Mouse (Mus musculus) lung, postnatal 0 days (tissue): ENCODE measurements around the gene BC004004. TPM values are rescaled to one million over a fixed set of nuclear protein-coding genes. Genes with fewer than 3 reads are reported as not detected.

Experiments used
- ATAC-seq: fragments of 200-750 bp; cut with Nextera tagmentation; 2 replicates; pipeline ENCODE4 v1.8.0; 2017; ENCODE audit warnings: moderate library complexity
- DNase-seq: peaks from one replicate; pipeline ENCODE4 v3.0.0-alpha.2; 2016; ENCODE audit warnings: low spot score
- H3K27ac ChIP-seq: fragments of 300-500 bp; sonication (generic); 2 replicates; pipeline ENCODE4 v1.5.1; 2014; ENCODE audit warnings: antibody characterized with exemption, mild to moderate bottlenecking, low read length, mixed read lengths
- H3K27me3 ChIP-seq: fragments of 300-500 bp; sonication (generic); replicated peaks from 2 replicates; pipeline ENCODE4 v1.6.1; 2014; ENCODE audit warnings: low read length, mixed read lengths; ENCODE audit not compliant: insufficient read depth
- H3K36me3 ChIP-seq: fragments of 300-500 bp; sonication (generic); 2 replicates; pipeline ENCODE4 v1.6.1; 2014; ENCODE audit warnings: low read length, mixed read lengths; ENCODE audit not compliant: insufficient read depth
- H3K4me1 ChIP-seq: fragments of 300-500 bp; sonication (generic); 2 replicates; pipeline ENCODE4 v1.6.1; 2014; ENCODE audit warnings: antibody characterized with exemption, low read depth, low read length, mixed read lengths; ENCODE audit not compliant: insufficient read depth
- H3K4me2 ChIP-seq: fragments of 300-500 bp; sonication (generic); replicated peaks from 2 replicates; pipeline ENCODE4 v1.6.1; 2014; ENCODE audit warnings: low read depth, mild to moderate bottlenecking, low read length, moderate library complexity, mixed read lengths
- H3K4me3 ChIP-seq: fragments of 300-500 bp; sonication (generic); 2 replicates; pipeline ENCODE4 v1.5.1; 2014; ENCODE audit warnings: low read depth, low read length
- H3K9ac ChIP-seq: fragments of 300-500 bp; sonication (generic); replicated peaks from 2 replicates; pipeline ENCODE4 v1.6.1; 2014; ENCODE audit warnings: low read depth, mild to moderate bottlenecking
- H3K9me3 ChIP-seq: fragments of 300-500 bp; sonication (generic); 2 replicates; pipeline ENCODE4 v1.6.1; 2016; ENCODE audit warnings: low read length, mixed read lengths
- CTCF ChIP-seq: IDR thresholded peaks from 2 replicates; pipeline ENCODE4 v1.5.1; 2016; ENCODE audit warnings: antibody characterized with exemption, mild to moderate bottlenecking
- EP300 ChIP-seq: IDR thresholded peaks from 2 replicates; pipeline ENCODE4 v1.6.1; 2016; ENCODE audit warnings: antibody characterized with exemption, mild to moderate bottlenecking, control low read depth
- WGBS: fragments of 180-500 bp; shearing (Covaris S2); extraction: QIAGEN DNeasy Blood & Tissue Kit; methylation state at CpG from one replicate; pipeline ENCODE4 v1.1.7; 2014; 5-methylcytosine and 5-hydroxymethylcytosine counted together
- polyA plus RNA-seq: library from polyadenylated mRNA; unstranded; fragments of >200 nt; fragmentation: Nextera tagmentation; extraction: Ambion mirVana; gene quantifications from 2 replicates; pipeline ENCODE4 v1.2.1, GENCODE M21; 2015

Gene BC004004
- polyA plus RNA-seq, 1 experiment from 2014 or later = 109 TPM

DNA sequence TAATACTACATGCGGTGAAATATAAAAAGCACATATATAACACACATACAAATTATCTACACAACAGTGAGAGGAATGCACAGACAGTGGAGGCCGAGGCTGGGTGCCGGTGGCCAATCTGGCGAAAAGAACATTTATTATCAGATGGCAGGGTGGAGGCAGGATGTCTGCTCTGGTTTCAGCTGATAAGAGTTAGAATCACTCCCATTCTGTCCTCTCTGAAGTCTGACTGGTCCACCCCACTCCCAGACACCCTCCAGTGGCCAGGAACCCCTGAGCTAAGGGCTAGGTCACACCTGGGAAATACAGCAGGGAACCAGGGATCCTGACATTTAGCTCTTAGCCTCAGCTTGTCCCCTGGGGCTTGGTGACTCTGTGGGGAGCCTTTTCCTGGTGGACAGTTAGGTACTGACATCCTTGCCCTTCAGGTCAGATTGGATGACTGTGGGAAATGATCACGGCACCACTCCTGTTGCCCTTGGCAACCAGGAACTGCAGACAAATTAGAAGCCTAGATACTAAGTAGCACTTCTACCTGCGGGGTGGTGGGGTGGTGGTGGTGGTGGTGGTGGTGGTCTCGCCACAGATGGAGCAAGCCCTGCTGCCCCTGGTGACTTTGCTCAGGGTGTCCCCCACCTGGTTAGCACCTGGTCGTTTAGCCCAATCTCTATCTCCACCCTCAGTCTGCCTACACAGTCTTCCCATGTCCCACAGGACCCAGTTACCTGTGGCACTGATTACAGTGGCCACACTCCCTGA, 51.5 kb downstream of the BC004004 start:
- no peaks in the 10 kb centered on the region for H3K9me3 ChIP-seq
- TF ChIP-seq EP300 (no peak), CTCF (peak; percentile 6; the same call in 1 of the 2 replicates)
- no peak overlapping the region for H3K4me3 ChIP-seq
- no peak overlapping the region for H3K9ac ChIP-seq
- no peaks in the 10 kb centered on the region for H3K36me3 ChIP-seq
- H3K4me2 ChIP-seq = no peak overlapping the region
- DNase-seq (no peak), ATAC-seq (no peak)
- no peak overlapping the region for H3K27ac ChIP-seq
- WGBS = 48% methylated on average over 8 of the region's 8 CpGs
- no peaks in the 10 kb centered on the region; the same call in 1 of the 2 replicates for H3K27me3 ChIP-seq
- H3K4me1 ChIP-seq = no peaks in the 10 kb centered on the region

DNA sequence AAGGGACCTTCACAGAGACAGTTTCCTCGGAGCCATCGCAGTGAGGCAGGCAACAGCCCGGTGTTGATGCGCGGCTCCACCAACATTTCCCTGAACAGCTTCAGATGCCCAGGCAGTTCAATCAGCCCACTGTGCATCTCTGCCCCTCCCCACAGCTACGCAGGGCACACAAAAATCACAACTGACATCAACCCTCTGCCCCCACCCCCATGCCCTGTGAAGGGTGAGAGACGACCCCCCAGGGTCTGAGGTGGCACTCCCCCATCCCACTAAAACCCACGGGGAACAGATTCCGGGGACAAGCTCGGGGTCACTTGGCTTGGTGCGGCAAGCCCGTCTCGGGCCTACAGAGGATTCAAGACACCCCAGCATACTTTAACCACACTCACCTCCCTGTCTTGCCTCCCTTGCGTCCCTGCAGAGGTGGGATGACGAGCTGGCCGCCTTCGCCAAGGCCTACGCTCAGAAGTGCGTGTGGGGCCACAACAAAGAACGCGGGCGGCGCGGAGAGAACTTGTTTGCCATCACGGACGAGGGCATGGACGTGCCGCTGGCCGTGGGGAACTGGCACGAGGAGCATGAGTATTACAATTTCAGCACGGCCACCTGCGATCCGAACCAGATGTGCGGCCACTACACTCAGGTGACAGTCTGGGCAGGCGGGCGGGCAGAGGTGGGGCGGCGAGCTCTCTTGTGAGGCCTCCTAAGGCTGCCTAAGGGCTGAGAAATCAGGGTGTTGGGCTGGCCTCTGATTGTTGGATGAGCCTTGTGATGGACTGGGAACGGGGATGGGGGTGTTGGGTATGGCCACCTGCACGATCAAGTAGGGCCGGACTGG, 53.4 kb downstream of the BC004004 start:
- no peak overlapping the region for H3K27ac ChIP-seq
- no peaks in the 10 kb centered on the region; the same call in 1 of the 2 replicates for H3K27me3 ChIP-seq
- 34% methylated on average over 41 of the region's 41 CpGs for WGBS
- 0 out of 2 replicates have a peak overlapping the region, but pooled peaks have one; percentile 30 for H3K4me2 ChIP-seq
- no peak overlapping the region for H3K9ac ChIP-seq
- H3K36me3 ChIP-seq = no peaks in the 10 kb centered on the region
- DNase-seq (peak; percentile 30), ATAC-seq (peak; percentile 56)
- no peak overlapping the region for H3K4me3 ChIP-seq
- H3K4me1 ChIP-seq = no peaks in the 10 kb centered on the region; the same call in 1 of the 2 replicates
- no peaks in the 10 kb centered on the region for H3K9me3 ChIP-seq
- TF ChIP-seq EP300 (no peak), CTCF (no peak)

DNA sequence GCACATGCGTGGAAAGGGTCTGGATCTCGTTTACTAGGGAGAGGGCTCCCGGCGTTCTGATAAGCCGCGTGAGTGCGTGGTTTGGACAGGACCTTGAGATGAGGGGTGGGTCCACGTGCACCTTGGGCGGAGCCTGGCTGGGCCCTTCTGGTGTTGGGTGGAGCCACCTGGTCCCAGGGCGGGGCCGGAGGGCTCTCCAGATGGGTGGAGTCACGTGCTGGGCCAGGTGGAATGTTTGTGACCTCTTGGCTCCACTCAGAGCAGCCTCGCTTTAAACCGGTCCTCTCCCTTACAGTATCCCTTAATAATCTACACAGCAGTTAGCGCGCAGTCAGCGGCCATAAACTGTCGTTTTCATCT, 54.0 kb downstream of the BC004004 start:
- TF ChIP-seq CTCF (no peak), EP300 (no peak; the same call in 1 of the 2 replicates)
- no peaks in the 10 kb centered on the region; the same call in 1 of the 2 replicates for H3K27me3 ChIP-seq
- peak; percentile 95 for ATAC-seq
- no peaks in the 10 kb centered on the region; the same call in 1 of the 2 replicates for H3K4me1 ChIP-seq
- no peak overlapping the region for H3K27ac ChIP-seq
- WGBS = 23% methylated on average over 18 of the region's 18 CpGs
- H3K9me3 ChIP-seq = no peaks in the 10 kb centered on the region
- no peak overlapping the region for H3K9ac ChIP-seq
- peak; percentile 87 for DNase-seq
- H3K4me2 ChIP-seq = 0 out of 2 replicates have a peak overlapping the region, but pooled peaks have one; percentile 30
- H3K4me3 ChIP-seq = no peak overlapping the region
- no peaks in the 10 kb centered on the region for H3K36me3 ChIP-seq

DNA sequence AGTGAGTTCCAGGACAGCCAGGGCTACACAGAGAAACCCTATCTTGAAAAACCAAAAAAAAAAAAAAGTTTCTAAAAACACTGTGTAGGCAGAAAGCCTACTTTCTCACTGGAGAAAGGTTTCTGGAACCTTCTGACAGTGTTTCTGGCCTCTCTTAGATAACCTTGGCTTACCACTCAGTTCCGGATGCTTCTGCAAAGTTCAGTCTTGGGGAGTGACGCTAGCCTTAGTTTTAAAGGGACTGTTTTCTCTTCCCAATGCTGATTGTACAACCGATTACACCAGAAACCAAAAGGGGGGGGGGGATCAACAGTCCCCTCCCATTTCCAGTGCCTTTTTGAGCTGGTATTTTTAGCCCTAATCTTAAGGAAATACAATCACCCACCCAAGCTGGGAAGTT, 55.0 kb downstream of the BC004004 start:
- H3K27ac ChIP-seq = no peak overlapping the region
- DNase-seq (no peak), ATAC-seq (no peak)
- H3K27me3 ChIP-seq = no peaks in the 10 kb centered on the region; the same call in 1 of the 2 replicates
- H3K4me1 ChIP-seq = no peaks in the 10 kb centered on the region; the same call in 1 of the 2 replicates
- H3K9ac ChIP-seq = no peak overlapping the region
- H3K9me3 ChIP-seq = no peaks in the 10 kb centered on the region
- TF ChIP-seq EP300 (no peak), CTCF (no peak)
- no peaks in the 10 kb centered on the region for H3K36me3 ChIP-seq
- WGBS = 88% methylated on average over 3 of the region's 3 CpGs
- H3K4me3 ChIP-seq = no peak overlapping the region
- no peak overlapping the region for H3K4me2 ChIP-seq

DNA sequence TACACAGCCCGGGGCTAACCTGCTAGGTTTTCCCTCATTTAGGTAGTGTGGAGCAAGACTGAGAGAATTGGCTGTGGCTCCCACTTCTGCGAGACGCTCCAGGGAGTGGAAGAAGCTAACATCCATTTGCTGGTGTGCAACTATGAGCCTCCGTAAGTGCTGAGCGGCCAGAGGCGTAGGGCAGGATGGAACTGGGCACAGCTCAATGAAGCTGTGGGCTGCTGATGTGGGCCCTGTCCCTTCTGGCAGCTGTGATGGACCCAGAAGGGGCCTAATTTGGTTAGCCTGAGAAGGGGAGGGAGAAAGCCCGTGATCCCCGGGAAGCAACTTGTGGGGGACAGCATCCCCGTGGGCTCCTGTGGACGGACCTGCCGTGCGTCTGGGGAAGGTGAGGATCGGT, 57.2 kb downstream of the BC004004 start:
- no peaks in the 10 kb centered on the region for H3K9me3 ChIP-seq
- DNase-seq (no peak), ATAC-seq (no peak)
- H3K4me3 ChIP-seq = no peak overlapping the region
- H3K4me2 ChIP-seq = no peak overlapping the region
- H3K27ac ChIP-seq = no peak overlapping the region
- no peaks in the 10 kb centered on the region; the same call in 1 of the 2 replicates for H3K27me3 ChIP-seq
- H3K36me3 ChIP-seq = no peaks in the 10 kb centered on the region
- WGBS = 77% methylated on average over 13 of the region's 13 CpGs
- no peaks in the 10 kb centered on the region; the same call in 1 of the 2 replicates for H3K4me1 ChIP-seq
- TF ChIP-seq EP300 = no peak
- TF ChIP-seq CTCF = no peak
- H3K9ac ChIP-seq = no peak overlapping the region
